Mouse (Mus musculus) small intestine, adult 2 months (tissue): Measurements from ENCODE around the gene Adk. TPM values are rescaled to one million over a fixed set of nuclear protein-coding genes. Genes with fewer than 3 reads are reported as not detected.

Experiments used
- H3K27ac ChIP-seq: fragments of 200-500 bp; 2 replicates; pipeline ENCODE4 v1.5.1; 2012; ENCODE audit warnings: low read depth, low read length, control low read depth, inconsistent platforms; ENCODE audit not compliant: insufficient read depth
- H3K27me3 ChIP-seq: fragments of 200-500 bp; 2 replicates; pipeline ENCODE4 v1.6.1; 2012; ENCODE audit warnings: mild to moderate bottlenecking, moderate library complexity, low read length, inconsistent platforms; ENCODE audit not compliant: control insufficient read depth, insufficient read depth
- H3K36me3 ChIP-seq: fragments of 200-500 bp; 2 replicates; pipeline ENCODE4 v1.6.1; 2012; ENCODE audit warnings: mild to moderate bottlenecking, low read length, control low read depth, inconsistent platforms; ENCODE audit not compliant: control insufficient read depth, insufficient read depth
- H3K4me1 ChIP-seq: fragments of 200-500 bp; 2 replicates; pipeline ENCODE4 v1.6.1; 2012; ENCODE audit warnings: low read length, inconsistent platforms, mixed read lengths; ENCODE audit not compliant: control insufficient read depth, insufficient read depth, insufficient read length
- H3K4me3 ChIP-seq: fragments of 200-500 bp; 2 replicates; pipeline ENCODE4 v1.5.1; 2012; ENCODE audit warnings: low read depth, mild to moderate bottlenecking, control low read depth, inconsistent platforms, low read length, moderate library complexity
- CTCF ChIP-seq: fragments of 200-500 bp; IDR thresholded peaks from 2 replicates; pipeline ENCODE4 v1.5.1; 2012; ENCODE audit warnings: low read depth, mild to moderate bottlenecking, control low read depth, inconsistent platforms, low read length, moderate library complexity, mixed read lengths; ENCODE audit not compliant: insufficient replicate concordance, insufficient read length; ENCODE audit errors: extremely low read depth
- POLR2A ChIP-seq: fragments of 200-500 bp; IDR thresholded peaks from 2 replicates; pipeline ENCODE4 v1.6.1; 2012; ENCODE audit warnings: low read depth, mild to moderate bottlenecking, control low read depth, inconsistent platforms, low read length, moderate library complexity
- WGBS: fragments of 180-500 bp; shearing (Covaris S2); methylation state at CpG from one replicate; pipeline ENCODE4 v1.1.7; 2018; 5-methylcytosine and 5-hydroxymethylcytosine counted together
- polyA plus RNA-seq: library from polyadenylated mRNA; depleted of rRNA; stranded (reverse); fragments of >200 nt; gene quantifications from 2 replicates; pipeline ENCODE4 v1.2.3, GENCODE M21; 2012

The Adk gene
- polyA plus RNA-seq, 1 experiment = 37.6 TPM

- Histone ChIP-seq H3K27me3 (no peaks in the 10 kb centered on the region), H3K4me3 (no peak overlapping the region), H3K4me1 (no peaks in the 10 kb centered on the region), H3K36me3 (no peaks in the 10 kb centered on the region), H3K27ac (no peak overlapping the region)
- 89% methylated on average over 3 of the region's 3 CpGs for WGBS
- TF ChIP-seq POLR2A (no peak), CTCF (no peak)
Measured at GRCm38 (mm10) chr14:21222206-21222605, 169.8 kb downstream of the Adk start.

GRCm38 (mm10) chr14:21223456-21223855 lies 171.1 kb downstream of the Adk start:
- TF ChIP-seq POLR2A (no peak), CTCF (no peak)
- no peaks in the 10 kb centered on the region for H3K4me1 ChIP-seq
- H3K27me3 ChIP-seq = no peaks in the 10 kb centered on the region
- H3K36me3 ChIP-seq = no peaks in the 10 kb centered on the region
- no peak overlapping the region for H3K27ac ChIP-seq
- no peak overlapping the region for H3K4me3 ChIP-seq
- 71% methylated on average over 6 of the region's 6 CpGs for WGBS

GRCm38 (mm10) chr14:21223971-21224635 lies 171.7 kb downstream of the Adk start:
- WGBS = 79% methylated on average over 3 of the region's 3 CpGs
- H3K4me3 ChIP-seq = no peak overlapping the region
- no peaks in the 10 kb centered on the region for H3K4me1 ChIP-seq
- H3K36me3 ChIP-seq = no peaks in the 10 kb centered on the region
- H3K27ac ChIP-seq = no peak overlapping the region
- no peaks in the 10 kb centered on the region for H3K27me3 ChIP-seq
- TF ChIP-seq CTCF (no peak), POLR2A (no peak)

- 96% methylated on average over 2 of the region's 2 CpGs for WGBS
- Histone ChIP-seq H3K4me1 (no peaks in the 10 kb centered on the region), H3K36me3 (peaks cover 2% of the 10 kb centered on the region; the same call in 1 of the 2 replicates), H3K4me3 (no peak overlapping the region), H3K27me3 (no peaks in the 10 kb centered on the region), H3K27ac (no peak overlapping the region)
- TF ChIP-seq CTCF (no peak), POLR2A (no peak)
Measured at GRCm38 (mm10) chr14:21237051-21237450, 184.7 kb downstream of the Adk start.

GRCm38 (mm10) chr14:21241105-21241504 lies 188.7 kb downstream of the Adk start:
- WGBS = 84% methylated on average over 5 of the region's 5 CpGs
- H3K36me3 ChIP-seq = 0 out of 2 replicates have a peak, but pooled peaks cover 1% of the 10 kb centered on the region
- H3K4me1 ChIP-seq = no peaks in the 10 kb centered on the region
- H3K27me3 ChIP-seq = no peaks in the 10 kb centered on the region
- H3K27ac ChIP-seq = no peak overlapping the region
- no peak overlapping the region for H3K4me3 ChIP-seq
- TF ChIP-seq POLR2A (no peak), CTCF (no peak)

- no peaks in the 10 kb centered on the region for H3K27me3 ChIP-seq
- H3K27ac ChIP-seq = no peak overlapping the region
- no peaks in the 10 kb centered on the region; the same call in 1 of the 2 replicates for H3K36me3 ChIP-seq
- no peak for TF ChIP-seq POLR2A
- TF ChIP-seq CTCF = no peak
- 91% methylated on average over 5 of the region's 5 CpGs for WGBS
- H3K4me1 ChIP-seq = no peaks in the 10 kb centered on the region
- no peak overlapping the region for H3K4me3 ChIP-seq
Measured at GRCm38 (mm10) chr14:21251386-21251785, 199.0 kb downstream of the Adk start.

- Histone ChIP-seq H3K36me3 (no peaks in the 10 kb centered on the region; the same call in 1 of the 2 replicates), H3K27ac (no peak overlapping the region), H3K4me1 (no peaks in the 10 kb centered on the region), H3K27me3 (no peaks in the 10 kb centered on the region), H3K4me3 (no peak overlapping the region)
- 67% methylated on average over 7 of the region's 7 CpGs for WGBS
- TF ChIP-seq POLR2A = no peak
- no peak for TF ChIP-seq CTCF
Measured at GRCm38 (mm10) chr14:21252326-21252886, 200.0 kb downstream of the Adk start.
